Mouse (Mus musculus): ENCODE results near the gene Meiob.

Meiob gene

DNA sequence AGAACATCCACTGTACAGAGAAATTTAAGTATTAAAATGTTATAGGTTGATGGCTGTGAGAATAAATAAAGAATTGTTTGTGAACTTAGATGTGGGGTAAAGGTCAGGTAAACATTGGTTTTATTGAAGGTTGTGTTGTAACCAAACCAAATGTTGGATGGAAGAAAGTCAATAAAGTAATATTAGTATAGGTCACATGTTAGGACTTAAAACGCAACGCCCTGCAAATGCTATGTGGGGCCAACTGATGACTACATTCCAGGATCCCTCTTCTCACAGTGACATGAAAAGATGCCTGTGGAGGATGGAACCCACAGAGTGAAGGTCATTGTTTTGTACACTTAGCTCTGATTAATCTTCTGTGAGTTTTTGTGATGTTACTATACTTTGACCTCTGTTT is 15.4 kb downstream of the Meiob start:
- in situ Hi-C loops (cut with MboI; ENCODE audit: unreplicated experiment in 2 of 2): loop anchor here in 1 of 2 experiments (5.0 kb wide), 1 partner anchor 77 kb away; no protein-coding TSS in a partner anchor

DNA sequence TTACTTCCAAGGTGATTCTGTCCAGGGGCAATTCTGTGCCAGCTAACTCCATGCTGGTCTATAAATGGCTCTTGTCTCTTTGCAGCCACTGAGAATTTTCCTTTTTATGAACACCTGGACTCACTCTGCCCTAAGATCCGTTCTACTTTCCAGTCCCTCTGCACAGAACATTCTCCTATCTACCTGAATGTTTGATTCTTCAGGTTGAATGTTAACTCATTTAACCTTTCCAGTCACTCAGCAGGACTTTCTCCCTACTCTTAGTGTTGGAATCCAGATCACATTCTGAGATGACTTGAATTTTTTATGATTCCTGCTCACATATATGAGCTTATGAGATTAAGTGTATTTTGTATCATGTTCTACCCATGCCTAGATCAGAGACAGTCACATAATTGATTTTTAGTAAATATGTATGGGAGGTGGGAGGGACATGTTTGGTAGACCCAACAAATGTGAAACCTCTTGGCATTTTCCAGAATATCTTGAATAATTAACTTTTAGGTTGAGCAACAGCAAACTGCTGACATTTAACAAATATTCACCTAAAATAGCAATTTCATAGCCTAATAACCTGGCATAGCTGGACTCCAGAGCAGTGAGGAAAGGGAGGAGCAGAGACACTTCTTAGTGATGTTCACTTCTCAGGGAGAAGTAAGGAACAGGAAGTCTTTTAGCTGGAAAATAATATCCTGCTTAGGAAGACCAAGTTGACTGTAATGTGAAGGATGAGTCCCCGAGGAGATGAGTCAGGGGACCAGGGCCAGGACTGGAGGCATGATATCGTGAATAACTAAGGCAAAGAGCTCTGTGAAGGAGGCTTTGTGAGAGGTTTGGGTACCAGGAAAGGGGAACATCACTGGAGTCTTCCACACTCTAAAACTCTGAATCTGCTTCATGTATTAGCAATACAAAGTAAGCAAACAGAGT is 17.5 kb downstream of the Meiob start:
- in situ Hi-C loops (cut with MboI; ENCODE audit: unreplicated experiment in 2 of 2): no loop called here

DNA sequence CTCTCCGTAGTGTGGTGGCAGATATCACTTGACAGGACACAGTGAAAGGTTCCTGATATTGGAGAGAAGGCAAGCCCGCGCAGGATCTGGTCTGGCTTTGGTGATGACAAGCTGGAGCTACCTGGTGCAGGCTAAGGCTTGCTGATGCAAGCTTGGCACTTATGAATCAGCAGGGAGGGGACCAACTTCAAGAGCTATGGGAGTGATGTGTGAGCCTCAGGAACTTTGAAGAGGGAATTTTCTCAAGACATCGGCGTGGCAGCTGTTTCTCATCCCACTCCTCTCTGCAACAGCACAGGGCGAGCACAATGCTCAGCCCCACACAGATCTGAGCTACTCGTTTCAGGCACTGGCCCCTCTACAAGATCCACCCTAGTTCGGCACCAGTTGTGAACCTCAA is 35.8 kb downstream of the Meiob start, which contains the start of gene Hagh:
Gene Hagh (plus strand): TSS at position 302 of the 400 bp plus-strand sequence.
- in situ Hi-C loops (cut with MboI; ENCODE audit: unreplicated experiment in 2 of 2): no loop called here

DNA sequence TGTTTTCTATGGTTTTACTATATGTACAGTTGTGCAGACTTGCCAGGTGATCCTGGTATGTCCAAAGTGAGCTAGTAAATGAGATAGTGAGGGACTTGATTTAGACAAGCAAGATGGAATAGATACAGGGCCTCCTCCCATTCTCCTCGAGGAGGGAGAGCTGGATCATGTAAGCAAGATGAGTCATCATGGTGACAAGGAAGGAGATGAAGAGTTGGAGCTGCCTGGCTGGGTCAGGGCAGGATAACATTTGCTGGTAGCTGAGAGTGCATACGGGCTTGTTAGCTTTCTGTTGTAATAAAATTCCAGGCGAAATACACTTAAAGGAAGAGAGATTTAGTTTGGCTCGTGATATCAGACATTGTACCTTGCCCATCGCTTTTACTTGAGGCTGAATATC is 36.3 kb downstream of the Meiob start:
- in situ Hi-C loops (cut with MboI; ENCODE audit: unreplicated experiment in 2 of 2): no loop called here

DNA sequence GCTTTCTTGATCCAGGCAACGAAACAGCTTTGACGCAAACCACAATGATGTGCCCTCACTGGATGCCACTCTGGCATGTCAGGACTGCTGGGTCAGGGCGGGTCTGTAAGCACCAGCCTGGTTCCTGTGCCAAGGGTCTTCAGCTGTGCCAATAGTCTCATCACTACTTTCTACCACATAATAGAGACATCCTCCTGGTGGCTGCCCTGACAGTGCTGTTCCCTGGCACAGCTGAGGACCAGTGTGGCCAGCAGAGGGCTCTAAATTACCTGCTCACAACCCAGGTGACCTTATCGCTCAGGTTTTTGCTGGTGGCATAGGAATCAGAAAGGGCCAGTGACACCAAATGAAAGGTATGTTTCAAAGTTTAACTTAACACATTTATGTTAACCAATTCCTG is 37.0 kb downstream of the Meiob start:
- in situ Hi-C loops (cut with MboI; ENCODE audit: unreplicated experiment in 2 of 2): no loop called here

DNA sequence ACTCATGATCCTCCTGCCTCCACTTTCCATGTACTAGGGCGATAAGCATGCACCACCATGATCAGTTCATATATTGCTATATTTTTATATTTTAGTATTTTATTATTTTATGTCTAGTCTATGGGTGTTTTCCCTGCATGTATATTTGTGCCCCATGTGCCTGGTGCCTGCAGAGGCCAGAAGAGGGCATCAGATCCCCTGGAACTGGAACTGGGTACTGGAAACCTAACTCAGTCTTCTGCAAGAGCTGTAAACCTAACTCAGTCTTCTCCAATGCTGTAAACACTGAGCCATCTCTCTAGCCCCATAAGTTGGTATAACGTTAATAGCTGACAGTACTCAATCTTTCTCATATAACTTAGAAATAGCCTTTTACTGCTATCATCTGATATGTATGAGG is 38.5 kb downstream of the Meiob start:
- in situ Hi-C loops (cut with MboI; ENCODE audit: unreplicated experiment in 2 of 2): no loop called here

DNA sequence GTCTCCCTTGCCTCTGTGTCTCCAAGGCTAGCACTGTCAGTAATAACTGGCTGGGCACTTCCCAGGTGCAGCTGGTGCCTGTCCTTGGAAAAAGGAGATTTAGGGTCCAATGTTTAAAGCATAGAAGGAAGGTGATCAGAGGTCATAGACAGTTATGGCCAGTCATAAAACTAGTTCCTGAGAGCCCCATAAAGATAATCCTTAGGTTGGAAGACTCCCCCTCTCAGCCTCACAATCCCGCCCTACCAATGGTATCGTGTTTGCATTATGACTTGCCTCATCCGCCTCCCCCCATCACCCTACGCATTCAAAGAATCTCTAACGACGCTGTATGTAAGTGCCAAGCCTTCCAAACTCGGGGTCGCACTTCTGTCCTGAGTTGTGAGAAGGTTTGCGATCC is 40.4 kb downstream of the Meiob start:
- in situ Hi-C loops (cut with MboI; ENCODE audit: unreplicated experiment in 2 of 2): no loop called here

DNA sequence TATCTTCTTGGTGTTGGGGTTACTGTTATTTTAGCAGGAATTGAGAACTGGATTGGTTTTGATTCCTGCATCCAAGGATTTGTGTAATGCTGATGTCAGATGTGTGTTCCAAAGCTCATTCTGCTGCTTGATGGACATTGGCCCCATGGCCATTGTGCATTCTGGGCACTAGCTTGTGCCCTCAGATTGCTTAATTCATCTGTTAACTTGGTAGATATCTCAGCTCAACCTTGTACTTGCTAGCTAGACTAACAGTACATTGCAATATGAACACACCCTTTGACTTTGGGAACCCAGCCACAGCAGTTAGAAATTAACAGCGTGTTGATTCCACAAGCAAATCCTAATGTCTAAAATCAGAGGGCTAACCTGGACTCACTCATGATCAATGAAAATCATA is 43.3 kb downstream of the Meiob start:
- in situ Hi-C loops (cut with MboI; ENCODE audit: unreplicated experiment in 2 of 2): no loop called here

DNA sequence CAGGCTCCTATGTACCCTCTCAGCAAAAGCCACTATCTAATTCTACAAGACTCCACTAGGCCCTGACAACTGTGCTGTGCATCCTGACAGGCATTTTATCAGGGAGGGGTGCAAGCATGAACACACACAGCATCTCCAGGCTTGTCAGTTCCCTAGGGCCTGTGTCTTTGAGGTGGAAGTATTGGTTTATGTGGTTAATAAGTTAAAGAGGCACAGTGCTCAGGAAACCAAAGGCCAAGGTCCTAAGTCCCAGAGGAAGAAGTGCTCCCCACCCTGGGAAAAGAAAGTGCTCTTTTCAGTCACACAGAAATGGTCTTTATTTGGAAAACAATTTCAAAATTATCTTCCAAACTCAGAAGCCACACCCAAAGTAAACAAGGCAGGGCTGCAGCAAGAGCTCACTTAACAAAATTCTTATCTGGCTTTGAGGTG is 44.5 kb downstream of the Meiob start:
- in situ Hi-C loops (cut with MboI; ENCODE audit: unreplicated experiment in 2 of 2): no loop called here

DNA sequence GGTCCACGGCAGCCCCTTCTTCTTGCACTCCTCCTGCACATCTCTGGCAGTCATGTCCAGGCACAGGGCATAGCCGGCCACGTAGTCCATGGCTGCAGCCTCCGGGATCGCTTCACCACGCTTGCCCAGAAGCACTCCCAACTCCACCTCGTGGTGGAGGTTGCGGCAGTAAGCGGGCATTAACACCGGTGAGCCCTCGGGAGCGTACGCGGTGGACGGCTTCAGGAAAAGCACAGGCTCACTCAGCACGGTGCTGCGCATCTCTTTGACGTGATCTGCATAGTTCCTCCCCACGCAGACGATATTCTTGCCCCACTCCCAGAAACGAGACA is 45.6 kb downstream of the Meiob start:
- in situ Hi-C loops (cut with MboI; ENCODE audit: unreplicated experiment in 2 of 2): no loop called here

DNA sequence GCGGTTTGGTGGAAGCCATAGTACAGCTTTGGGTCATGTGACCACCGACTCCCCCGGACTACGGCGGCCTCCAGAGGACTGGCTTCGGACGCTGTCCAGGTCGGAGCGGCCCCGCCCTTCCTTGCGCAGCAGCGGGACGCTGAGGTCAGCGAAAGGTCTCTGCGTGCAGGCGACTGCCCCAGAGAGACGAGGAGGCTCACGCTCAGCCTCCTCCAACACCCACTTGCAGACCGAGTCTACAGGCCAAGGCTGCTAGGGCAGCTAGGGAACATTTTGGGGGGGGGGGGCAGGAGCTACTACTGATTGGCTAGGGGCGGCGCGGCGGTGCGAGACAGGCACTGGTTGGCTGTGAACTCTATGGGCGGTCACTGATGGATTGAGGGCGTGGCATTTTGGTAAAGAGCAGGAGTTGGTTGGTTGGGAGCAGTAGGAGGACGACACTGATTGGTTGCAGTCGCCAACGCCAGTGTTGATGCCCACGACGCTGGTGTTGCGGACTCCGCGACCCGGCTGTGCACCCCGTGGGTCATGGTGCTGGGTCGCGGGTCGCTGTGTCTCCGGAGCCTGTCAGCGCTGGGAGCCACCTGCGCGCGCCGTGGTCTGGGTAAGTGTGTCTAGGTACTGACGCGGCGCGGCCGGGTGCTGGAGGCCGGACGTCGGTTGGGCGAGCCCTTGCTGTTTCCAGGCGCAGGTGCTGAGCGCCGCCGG is 46.1 kb downstream of the Meiob start, which contains the start of gene Fahd1:
Gene Fahd1 (minus strand): TSS at position 300 of the 708 bp plus-strand sequence.
- in situ Hi-C loops (cut with MboI; ENCODE audit: unreplicated experiment in 2 of 2): no loop called here

DNA sequence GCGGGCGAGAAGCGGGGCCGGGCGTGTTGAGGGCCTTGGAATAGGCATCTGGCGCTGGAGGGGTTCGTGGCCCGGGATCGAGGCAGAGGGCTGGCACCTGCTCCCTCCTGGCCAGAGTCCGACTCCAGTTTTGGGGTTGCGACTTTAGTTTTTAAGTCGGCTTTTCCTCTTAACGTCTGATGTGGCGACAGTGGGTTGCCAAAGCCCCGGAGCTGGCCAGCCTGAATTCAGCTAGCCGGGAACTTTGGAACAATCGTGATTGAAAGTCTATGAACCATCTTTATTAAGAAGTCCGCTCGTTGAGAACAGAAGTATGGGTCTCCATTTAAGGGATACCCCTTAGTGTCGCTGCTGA is 46.7 kb downstream of the Meiob start:
- in situ Hi-C loops (cut with MboI; ENCODE audit: unreplicated experiment in 2 of 2): no loop called here

DNA sequence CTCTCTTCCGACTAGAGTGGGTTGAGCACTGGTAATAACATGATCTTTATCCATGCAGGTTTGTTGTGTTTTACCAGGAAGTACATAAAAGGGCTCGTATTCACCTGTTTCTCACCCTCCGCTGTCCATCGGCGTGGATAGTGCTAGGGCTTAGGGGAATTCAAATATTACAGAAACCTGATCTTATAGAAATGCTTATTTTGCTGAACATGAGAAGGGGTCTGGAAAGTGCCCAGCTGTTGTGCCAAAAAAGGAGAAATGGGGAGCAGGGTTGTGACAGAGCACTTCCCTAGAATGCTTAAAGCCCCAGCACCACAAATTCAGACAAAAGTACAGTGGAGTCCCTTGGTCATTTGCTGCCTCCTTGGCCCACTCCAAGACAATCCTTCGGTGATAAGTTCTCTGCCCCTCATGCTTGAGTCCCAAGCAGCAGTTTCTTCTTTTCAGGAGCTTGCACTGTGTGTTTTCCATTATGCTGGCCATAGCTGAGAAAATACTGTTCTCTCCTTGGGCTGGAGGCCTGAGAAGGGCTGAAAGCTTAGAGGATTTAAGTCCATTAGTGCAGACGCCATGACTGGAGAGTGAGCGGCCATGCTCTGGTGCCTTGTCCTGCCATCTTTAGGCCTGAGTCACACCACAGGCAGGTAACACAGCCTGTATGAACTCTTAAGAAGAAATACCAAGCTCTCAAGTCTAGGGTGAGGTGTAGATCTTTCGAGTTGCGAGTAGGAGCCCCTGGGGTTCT is 47.5 kb downstream of the Meiob start:
- in situ Hi-C loops (cut with MboI; ENCODE audit: unreplicated experiment in 2 of 2): no loop called here

DNA sequence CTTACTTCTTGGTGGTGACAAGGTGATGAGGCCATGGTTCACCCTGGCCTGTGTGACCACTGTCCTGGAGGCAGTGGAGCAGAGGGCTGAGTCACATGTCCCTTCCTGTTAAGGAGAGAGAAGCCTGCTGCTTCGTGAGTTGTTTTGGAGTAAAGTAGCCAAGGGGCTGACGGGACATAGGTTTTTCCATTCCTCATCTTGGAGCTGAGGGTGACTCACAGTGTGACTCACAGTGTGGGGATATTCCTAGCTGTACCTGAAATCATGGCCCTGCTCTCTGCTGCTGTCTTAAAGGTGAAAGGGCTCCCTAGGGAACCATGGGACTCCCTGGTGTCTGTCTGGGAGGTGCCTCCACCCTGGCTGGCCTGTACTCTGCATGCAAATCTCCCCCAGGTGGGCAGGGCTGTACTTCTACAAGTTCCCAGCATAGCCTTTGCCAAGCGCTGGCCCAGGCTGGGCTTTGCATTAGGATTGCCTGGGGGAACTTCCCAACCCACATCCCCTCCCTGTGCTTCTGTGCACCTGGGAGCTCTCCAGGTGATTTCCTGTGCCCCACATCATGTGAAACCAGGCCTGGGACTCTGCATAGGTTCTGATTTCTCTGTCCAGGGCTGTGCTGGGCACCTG is 51.9 kb downstream of the Meiob start:
- in situ Hi-C loops (cut with MboI; ENCODE audit: unreplicated experiment in 2 of 2): no loop called here

DNA sequence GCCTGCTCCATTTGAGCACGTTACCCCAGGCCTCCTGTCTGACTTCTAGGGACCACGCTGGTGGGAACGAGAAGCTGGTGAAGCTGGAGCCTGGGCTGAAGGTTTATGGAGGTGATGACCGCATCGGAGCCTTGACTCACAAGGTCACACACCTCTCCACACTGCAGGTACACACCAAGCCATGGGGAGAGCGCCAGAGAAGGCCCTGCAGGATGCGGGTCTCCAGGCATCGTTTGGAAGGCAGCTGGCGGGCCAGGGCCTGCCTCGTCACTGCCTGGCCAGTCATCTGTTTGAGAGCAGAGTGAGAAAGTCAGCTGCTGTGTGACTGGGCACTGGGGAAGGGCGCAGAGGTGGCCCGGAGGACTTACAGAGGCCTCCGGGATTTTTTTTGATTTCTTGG is 52.5 kb downstream of the Meiob start:
- in situ Hi-C loops (cut with MboI; ENCODE audit: unreplicated experiment in 2 of 2): no loop called here

DNA sequence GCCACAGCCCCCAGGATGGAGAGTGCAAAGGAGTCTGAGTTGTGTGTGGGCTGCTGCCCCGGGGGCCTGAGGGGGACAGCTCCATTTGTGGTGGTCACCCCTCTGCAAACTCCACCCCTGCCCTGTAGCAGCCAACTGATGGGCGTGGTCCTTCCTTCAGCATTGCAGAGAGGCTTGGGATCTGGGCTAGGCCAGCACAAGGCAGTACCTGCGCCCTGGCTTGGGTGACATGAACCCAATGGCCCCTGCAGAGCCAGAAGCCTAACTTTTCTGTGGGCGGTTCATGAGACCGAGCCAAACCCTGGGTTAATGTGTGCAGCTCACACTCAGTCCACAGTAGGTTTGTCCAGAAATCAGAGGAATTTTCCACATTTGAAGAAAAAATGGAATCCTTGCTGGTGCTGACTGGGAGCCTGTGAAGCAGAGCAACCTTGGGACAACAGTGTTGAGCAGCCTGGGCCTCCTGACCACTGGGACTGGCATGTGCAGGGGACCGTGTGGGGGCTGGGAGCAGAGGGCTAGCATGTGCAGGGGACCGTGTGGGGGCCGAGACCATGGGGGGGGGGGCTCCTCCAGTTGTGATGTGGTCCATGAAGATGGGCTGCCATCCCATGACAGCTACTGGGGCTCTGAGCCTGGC is 53.9 kb downstream of the Meiob start:
- in situ Hi-C loops (cut with MboI; ENCODE audit: unreplicated experiment in 2 of 2): no loop called here

DNA sequence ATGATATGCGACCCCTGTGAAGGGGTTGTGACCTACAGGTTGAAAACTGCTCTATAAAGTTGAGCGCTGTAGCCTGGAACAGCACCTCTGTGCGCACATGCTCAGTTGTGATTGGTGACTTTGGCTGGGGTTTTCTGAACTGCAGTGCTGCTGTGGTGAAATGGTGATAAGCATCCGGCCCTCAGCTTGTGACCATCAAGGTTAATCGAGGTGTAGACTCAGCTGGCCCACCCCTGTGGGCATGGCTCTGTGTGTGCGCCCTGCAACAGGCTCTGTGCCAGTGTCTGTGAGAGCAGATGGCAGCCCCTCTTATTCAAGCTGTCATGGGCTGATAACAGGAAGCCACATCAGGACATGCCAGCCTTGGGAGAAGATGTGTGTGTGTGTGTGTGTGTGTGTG is 54.9 kb downstream of the Meiob start:
- in situ Hi-C loops (cut with MboI; ENCODE audit: unreplicated experiment in 2 of 2): no loop called here

DNA sequence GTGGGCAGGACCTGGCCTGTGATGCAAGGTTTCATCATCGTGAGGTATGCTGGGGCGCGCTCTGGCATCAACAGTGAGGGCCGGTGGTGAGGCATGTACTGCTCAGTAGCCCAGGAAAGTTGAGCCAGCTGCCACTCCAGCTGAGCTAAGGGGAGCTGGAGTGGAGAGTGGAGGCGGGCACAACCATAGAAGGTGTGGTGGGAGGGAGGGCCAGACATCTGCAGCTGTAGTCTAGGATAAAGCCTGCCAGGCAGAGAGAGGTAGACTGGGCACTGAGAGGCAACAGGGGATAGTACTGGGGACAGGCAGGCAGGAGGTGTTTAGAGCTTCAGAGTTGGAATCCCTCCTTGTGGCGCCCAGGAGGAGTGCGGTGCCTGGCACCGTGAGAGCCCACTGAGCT is 56.0 kb downstream of the Meiob start:
- in situ Hi-C loops (cut with MboI; ENCODE audit: unreplicated experiment in 2 of 2): no loop called here

DNA sequence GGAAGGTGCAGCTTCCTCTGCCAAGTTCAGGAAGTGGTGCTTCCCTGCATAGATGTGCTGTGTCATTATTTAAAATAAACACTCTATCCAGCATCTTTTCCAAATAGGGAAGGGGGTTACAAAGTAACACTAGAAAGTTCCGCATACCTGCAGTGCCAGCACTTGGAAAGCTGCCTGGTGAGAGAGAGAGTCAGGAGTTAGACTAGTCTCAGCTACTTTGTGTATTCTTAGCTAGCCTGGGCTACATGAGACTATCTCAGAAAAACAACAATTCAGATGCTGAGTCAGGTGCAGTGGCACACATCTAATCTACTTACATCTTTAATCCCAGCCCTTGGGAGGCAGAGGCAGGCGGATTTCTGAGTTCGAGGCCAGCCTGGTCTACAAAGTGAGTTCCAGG is 57.7 kb downstream of the Meiob start:
- in situ Hi-C loops (cut with MboI; ENCODE audit: unreplicated experiment in 2 of 2): no loop called here

DNA sequence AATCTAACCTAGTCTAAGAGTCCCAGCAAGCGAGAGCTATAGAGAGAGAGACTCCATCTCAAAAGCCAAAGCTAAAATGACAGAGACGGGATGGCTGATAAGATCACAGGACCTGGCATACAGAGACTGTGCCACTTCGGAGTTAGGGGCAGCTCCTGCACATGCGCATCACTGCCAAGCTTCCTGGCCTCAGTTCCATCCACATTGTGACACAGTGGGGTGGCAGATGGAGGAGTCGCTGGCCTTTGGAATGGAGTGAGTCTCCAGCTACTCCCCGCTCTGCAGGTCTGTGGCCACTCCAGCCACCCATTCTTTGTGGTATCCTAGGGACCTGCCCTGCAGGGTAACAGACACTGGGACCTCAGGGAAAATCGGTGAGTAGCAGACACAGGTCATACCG is 61.7 kb downstream of the Meiob start, which contains the start of gene Igfals:
Gene Igfals (plus strand): TSS at position 222 of the 400 bp plus-strand sequence.
- in situ Hi-C loops (cut with MboI; ENCODE audit: unreplicated experiment in 2 of 2): no loop called here
